Mouse (Mus musculus): ENCODE measurements around the gene Gm20547. TPM values are rescaled to one million over a fixed set of nuclear protein-coding genes. Genes with fewer than 3 reads are reported as not detected.
"Not testable (repeated sequence)": the region's sequence is repeated elsewhere in the genome, so short reads cannot be mapped to it uniquely, and the experiment has no call there.

Gene Gm20547
- polyA plus RNA-seq, 1 experiment from 2014 or later = not detected

DNA sequence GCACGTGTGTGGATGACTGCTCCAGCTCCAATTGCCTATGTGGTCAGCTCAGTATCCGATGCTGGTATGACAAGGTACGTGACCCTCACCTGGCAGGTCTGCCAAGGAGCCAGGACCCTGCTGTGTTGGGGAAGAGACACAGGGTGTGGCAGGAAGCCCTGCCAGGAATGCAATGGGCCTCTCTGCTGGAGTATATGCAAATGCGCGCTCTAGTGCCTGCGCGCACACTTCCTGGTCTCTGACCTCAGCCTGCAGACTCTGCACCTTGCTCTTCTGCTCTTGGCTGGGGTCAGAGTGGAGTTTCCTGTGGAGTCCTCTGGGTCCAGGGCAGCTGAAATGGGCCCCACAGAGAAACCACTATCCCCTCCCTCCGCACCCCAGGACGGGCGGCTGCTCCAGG lies 29.1 kb upstream of the Gm20547 start:
- no peak for ATAC-seq (replicated peaks; ENCODE audit: low FRiP score)
- Histone ChIP-seq H3K36me3 (peaks cover 78% of the 10 kb centered on the region), H3K9ac (no peak overlapping the region)

DNA sequence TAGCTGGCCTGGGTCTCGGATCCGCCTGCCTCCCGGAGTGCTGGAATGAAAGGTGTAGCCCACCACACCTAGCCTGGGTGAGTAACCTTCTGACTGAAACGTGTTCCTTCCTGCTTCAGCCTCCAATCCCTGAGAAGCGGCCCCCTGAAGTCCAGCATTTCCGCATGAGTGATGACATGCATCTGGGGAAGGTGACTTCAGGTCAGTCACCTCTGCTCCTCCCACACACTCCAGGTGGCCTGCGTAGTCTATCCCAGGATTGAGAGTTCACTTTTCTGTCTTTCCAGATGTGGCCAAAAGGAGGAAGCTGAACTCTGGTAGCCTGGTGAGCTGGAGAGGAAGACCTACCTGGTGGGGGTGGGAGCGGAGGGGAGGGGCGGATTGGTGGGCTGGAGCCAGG lies 21.1 kb upstream of the Gm20547 start:
- H3K27ac ChIP-seq = no peak overlapping the region
- peaks cover 19% of the 10 kb centered on the region for H3K4me1 ChIP-seq
- no peaks in the 10 kb centered on the region for H3K9me3 ChIP-seq (replicated peaks)
- peaks cover 72% of the 10 kb centered on the region for H3K36me3 ChIP-seq
- H3K27me3 ChIP-seq = no peaks in the 10 kb centered on the region
- ATAC-seq (replicated peaks; ENCODE audit: low FRiP score) = no peak
- 74% methylated on average over 9 of the region's 9 CpGs for WGBS
- no peak overlapping the region for H3K9ac ChIP-seq
- H3K4me2 ChIP-seq = no peak overlapping the region
- H3K4me3 ChIP-seq (replicated peaks) = no peak overlapping the region

More for the DNA sequence above, 29.1 kb upstream of the Gm20547 start:
- Histone ChIP-seq H3K4me2 (no peak overlapping the region), H3K27ac (no peak overlapping the region), H3K4me3 (replicated peaks) (no peak overlapping the region), H3K9me3 (replicated peaks) (no peaks in the 10 kb centered on the region), H3K27me3 (no peaks in the 10 kb centered on the region), H3K4me1 (peaks cover 19% of the 10 kb centered on the region)
- WGBS = 84% methylated on average over 10 of the region's 10 CpGs

DNA sequence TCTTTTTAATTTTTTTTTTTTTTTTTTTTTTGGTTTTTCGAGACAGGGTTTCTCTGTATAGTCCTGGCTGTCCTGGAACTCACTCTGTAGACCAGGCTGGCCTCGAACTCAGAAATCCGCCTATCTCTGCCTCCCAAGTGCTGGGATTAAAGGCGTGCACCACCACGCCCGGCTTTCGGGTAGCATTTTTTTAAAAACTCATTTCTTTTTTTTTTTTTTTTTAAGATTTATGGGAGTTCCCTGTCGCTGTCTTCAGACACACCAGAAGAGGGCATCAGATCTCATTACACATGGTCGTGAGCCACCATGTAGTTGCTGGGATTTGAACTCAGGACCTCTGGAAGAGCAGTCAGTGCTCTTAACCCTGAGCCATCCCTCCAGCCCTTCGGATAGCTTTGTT lies 20.1 kb upstream of the Gm20547 start:
- 87% methylated on average over 9 of the region's 10 CpGs for WGBS
- H3K9ac ChIP-seq; H3K9me3 ChIP-seq (replicated peaks); H3K4me3 ChIP-seq (replicated peaks); H3K27ac ChIP-seq; H3K4me2 ChIP-seq; H3K27me3 ChIP-seq; ATAC-seq (replicated peaks; ENCODE audit: low FRiP score): not testable (repeated sequence)
- Histone ChIP-seq H3K36me3 (peaks cover 63% of the 10 kb centered on the region), H3K4me1 (peaks cover 28% of the 10 kb centered on the region)

DNA sequence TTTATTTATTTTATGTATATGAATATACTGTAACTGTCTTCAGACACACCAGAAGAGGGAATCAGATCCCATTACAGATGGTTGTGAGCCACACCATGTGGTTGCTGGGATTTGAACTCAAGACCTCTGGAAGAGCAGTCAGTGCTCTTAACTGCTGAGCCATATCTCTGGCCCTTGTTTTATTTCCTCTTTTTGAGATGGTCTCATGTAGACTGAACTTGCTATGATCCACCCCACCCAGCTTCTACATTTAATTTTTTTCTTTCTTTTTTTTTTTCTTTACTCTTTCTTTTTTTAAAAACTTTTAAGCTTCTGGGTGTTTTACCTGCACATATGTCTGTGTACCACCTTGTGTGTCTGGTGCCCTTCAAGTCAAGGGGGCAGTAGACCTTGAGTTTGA lies 19.0 kb upstream of the Gm20547 start:
- H3K27me3 ChIP-seq; H3K9me3 ChIP-seq (replicated peaks); H3K9ac ChIP-seq; ATAC-seq (replicated peaks; ENCODE audit: low FRiP score); H3K4me2 ChIP-seq; H3K27ac ChIP-seq: not testable (repeated sequence)
- peaks cover 37% of the 10 kb centered on the region for H3K4me1 ChIP-seq
- H3K4me3 ChIP-seq (replicated peaks) = peak overlapping the region; percentile 93; the same call in 1 of the 2 replicates
- H3K36me3 ChIP-seq = peaks cover 59% of the 10 kb centered on the region

DNA sequence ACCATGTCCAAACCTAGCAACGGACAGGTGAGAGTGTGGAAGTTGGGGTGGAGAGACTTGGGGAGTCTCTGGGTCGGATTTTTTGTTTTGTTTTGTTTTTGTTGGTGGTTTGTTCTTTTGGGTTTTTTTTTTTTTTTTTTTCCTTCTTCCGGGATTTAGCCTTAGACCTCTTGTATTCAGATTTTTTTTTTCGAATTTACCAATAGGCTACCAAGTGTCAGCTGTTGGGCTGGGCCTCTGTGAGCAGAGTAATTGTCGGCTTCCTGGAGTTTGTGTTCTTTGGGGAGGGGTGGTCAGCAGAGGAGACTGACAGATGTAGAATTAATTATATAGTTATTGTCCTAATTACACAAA lies 18.0 kb upstream of the Gm20547 start:
- WGBS = under 1% methylated on average over 5 of the region's 5 CpGs

DNA sequence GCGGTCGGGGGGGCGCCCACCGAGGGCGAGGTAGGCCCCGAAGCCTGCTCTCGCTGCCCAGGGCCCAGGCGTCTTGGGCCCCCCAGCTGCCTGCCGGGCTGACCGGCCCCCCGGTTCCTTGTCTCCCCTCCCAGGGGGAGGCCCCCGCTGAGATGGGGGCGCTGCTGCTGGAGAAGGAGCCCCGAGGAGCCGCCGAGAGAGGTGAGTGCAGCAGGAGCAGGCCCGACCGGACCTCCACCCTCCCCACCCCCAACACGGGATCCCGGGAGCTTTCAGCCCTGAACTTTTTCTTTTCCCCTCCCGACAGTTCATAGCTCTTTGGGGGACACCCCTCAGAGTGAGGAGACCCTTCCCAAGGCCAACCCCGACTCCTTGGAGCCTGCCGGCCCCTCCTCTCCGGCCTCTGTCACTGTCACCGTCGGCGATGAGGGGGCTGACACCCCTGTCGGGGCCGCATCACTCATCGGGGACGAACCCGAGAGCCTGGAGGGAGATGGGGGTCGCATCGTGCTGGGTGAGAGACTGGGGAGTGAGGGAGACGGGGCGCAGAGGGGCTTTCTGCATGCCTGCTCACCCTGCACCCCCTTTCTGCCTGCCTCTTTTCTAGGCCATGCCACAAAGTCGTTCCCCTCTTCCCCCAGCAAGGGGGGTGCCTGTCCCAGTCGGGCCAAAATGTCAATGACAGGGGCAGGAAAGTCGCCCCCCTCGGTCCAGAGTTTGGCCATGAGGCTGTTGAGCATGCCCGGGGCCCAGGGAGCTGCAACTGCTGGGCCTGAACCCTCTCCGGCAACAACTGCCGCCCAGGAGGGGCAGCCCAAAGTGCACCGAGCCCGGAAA lies 17.4 kb upstream of the Gm20547 start:
- Histone ChIP-seq H3K4me1 (peaks cover 48% of the 10 kb centered on the region), H3K36me3 (peaks cover 46% of the 10 kb centered on the region), H3K9me3 (replicated peaks) (no peaks in the 10 kb centered on the region), H3K27me3 (no peaks in the 10 kb centered on the region), H3K4me2 (peak overlapping the region; percentile 85), H3K27ac (peak overlapping the region; percentile 98), H3K4me3 (replicated peaks) (peak overlapping the region; percentile 93), H3K9ac (peak overlapping the region; percentile 96)
- ATAC-seq (replicated peaks; ENCODE audit: low FRiP score) = no peak
- under 1% methylated on average over 38 of the region's 45 CpGs for WGBS

More for the DNA sequence above, 18.0 kb upstream of the Gm20547 start:
- H3K9ac ChIP-seq = peak overlapping the region; percentile 96
- no peaks in the 10 kb centered on the region for H3K9me3 ChIP-seq (replicated peaks)
- peak overlapping the region; percentile 85 for H3K4me2 ChIP-seq
- H3K4me3 ChIP-seq (replicated peaks) = peak overlapping the region; percentile 93
- no peak for ATAC-seq (replicated peaks; ENCODE audit: low FRiP score)
- H3K36me3 ChIP-seq = peaks cover 52% of the 10 kb centered on the region
- no peaks in the 10 kb centered on the region for H3K27me3 ChIP-seq
- H3K27ac ChIP-seq = peak overlapping the region; percentile 98
- peaks cover 47% of the 10 kb centered on the region for H3K4me1 ChIP-seq

DNA sequence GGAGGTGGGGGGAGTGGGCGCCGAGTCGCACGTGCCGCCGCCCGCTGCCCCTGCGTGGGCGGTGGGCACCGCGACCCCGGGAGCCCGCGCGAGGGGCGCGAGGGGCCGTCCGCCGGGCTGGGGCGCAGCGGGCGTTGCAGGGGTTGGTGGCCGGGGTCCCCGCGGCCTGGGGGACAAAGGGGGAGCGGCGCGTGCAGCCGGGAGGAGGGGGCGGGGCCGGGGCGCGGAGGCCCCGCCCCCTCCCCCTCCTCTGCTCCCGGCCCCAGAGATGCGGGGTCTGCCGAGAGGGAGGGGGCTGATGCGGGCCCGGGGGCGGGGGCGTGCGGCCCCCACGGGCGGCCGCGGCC lies 16.8 kb upstream of the Gm20547 start:
- Histone ChIP-seq H3K4me1 (peaks cover 51% of the 10 kb centered on the region), H3K27me3 (no peaks in the 10 kb centered on the region), H3K4me3 (replicated peaks) (peak overlapping the region; percentile 93), H3K27ac (peak overlapping the region; percentile 98), H3K4me2 (peak overlapping the region; percentile 85), H3K36me3 (peaks cover 40% of the 10 kb centered on the region), H3K9ac (peak overlapping the region; percentile 96), H3K9me3 (replicated peaks) (no peaks in the 10 kb centered on the region)
- no peak for ATAC-seq (replicated peaks; ENCODE audit: low FRiP score)
- WGBS = 0% methylated on average over 23 of the region's 47 CpGs

DNA sequence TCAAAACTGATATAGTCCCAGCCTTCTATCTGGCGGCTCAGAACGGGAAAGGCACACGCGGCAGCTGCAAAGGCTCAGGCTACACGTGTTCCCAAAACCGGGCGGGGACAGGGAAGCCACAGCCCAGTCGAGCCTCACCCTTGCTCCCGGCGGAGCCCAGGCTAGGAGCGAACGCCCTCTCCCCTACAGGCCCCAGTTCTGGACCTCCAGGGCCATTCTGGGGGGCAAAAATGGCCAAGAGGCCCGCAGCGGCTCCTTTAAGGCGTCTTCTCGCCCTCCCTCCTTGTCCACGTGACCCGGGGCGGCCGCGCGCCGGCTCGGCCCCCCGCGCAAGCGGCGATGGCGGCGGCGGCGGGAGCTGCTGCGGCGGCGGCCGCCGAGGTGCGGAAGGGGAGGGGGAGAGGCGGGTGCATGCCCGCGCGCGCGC lies 16.3 kb upstream of the Gm20547 start, which contains the start of the genes C2 and Ehmt2:
C2 (minus strand) TSS at position 106 of the 427 bp plus-strand sequence.
Ehmt2 (plus strand) TSS at position 310 of the 427 bp plus-strand sequence.
- Histone ChIP-seq H3K27me3 (no peaks in the 10 kb centered on the region), H3K4me1 (peaks cover 54% of the 10 kb centered on the region), H3K9ac (peak within 1 kb of the TSS; percentile 96), H3K27ac (peak within 1 kb of the TSS; percentile 98), H3K36me3 (peaks cover 35% of the 10 kb centered on the region), H3K4me2 (peak within 1 kb of the TSS; percentile 85), H3K4me3 (replicated peaks) (peak within 1 kb of the TSS; percentile 93), H3K9me3 (replicated peaks) (no peaks in the 10 kb centered on the region)
- 2% methylated on average over 34 of the region's 44 CpGs for WGBS
- peak; percentile 40 for ATAC-seq (replicated peaks; ENCODE audit: low FRiP score)

DNA sequence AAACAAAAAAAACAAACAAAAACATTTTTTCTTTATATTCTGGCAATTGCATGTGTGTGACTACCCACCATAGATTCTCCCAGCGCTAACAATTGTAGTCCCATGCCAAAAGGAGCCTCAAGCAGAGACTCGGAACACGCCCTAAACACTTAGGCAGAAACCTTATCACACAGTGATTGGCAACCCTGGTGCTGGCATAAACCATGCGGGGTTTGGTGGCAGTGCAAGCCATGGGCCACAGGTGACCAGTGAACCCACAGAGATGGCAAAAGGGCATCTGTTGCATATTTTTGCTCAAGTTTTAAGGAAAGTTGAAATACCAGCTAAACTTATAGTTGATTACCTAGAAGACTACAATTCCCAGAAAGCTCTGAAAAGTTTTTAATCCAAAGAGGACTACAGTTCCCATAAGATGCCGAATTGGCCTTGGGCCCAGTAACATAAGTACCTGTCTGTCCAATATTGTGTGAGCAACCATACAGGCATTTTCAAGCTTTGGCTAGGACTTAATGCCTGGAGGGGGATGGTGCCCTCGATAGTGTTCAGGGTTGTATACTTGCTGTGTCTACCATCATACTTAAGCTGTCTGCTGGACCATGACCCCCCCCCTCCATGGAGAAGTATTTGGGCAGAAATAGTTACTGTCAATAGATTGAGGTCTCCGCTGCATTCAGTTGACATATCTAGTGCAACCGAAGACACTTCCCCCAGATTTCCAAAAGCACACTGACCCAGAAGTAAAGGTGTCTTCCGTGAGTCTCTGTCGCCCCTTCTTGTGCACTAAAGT lies 15.7 kb upstream of the Gm20547 start:
- ATAC-seq (replicated peaks; ENCODE audit: low FRiP score) = no peak
- 15% methylated on average over 10 of the region's 10 CpGs for WGBS

DNA sequence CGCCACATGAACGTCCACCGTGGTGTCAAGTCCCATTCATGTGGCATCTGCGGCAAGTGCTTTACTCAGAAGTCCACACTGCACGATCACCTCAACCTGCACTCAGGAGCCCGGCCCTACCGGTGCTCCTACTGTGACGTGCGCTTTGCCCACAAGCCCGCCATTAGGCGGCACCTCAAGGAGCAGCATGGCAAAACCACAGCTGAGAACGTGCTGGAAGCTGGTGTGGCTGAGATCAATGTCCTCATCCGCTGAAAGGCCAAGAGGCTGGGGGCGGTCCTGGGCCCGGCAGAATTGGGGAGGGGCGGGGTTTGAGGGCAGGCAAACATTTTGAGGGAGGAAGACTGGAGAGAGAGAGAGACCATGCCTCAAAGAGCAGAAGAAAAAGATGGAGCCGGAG lies 14.5 kb upstream of the Gm20547 start:
- no peak for ATAC-seq (replicated peaks; ENCODE audit: low FRiP score)
- Histone ChIP-seq H3K4me1 (peaks cover 49% of the 10 kb centered on the region), H3K27me3 (no peaks in the 10 kb centered on the region), H3K9ac (no peak overlapping the region), H3K36me3 (peaks cover 17% of the 10 kb centered on the region), H3K27ac (peak overlapping the region; percentile 97; the same call in 1 of the 2 replicates), H3K9me3 (replicated peaks) (no peaks in the 10 kb centered on the region), H3K4me3 (replicated peaks) (0 out of 2 replicates have a peak overlapping the region, but pooled peaks have one; percentile 83), H3K4me2 (peak overlapping the region; percentile 92)
- 84% methylated on average over 17 of the region's 17 CpGs for WGBS

More for the DNA sequence above, 15.7 kb upstream of the Gm20547 start:
- Histone ChIP-seq H3K27me3 (no peaks in the 10 kb centered on the region), H3K9me3 (replicated peaks) (no peaks in the 10 kb centered on the region), H3K36me3 (peaks cover 29% of the 10 kb centered on the region), H3K9ac (peak overlapping the region; percentile 96), H3K4me3 (replicated peaks) (peak overlapping the region; percentile 93), H3K4me2 (peak overlapping the region; percentile 85), H3K4me1 (peaks cover 52% of the 10 kb centered on the region), H3K27ac (peak overlapping the region; percentile 98)

DNA sequence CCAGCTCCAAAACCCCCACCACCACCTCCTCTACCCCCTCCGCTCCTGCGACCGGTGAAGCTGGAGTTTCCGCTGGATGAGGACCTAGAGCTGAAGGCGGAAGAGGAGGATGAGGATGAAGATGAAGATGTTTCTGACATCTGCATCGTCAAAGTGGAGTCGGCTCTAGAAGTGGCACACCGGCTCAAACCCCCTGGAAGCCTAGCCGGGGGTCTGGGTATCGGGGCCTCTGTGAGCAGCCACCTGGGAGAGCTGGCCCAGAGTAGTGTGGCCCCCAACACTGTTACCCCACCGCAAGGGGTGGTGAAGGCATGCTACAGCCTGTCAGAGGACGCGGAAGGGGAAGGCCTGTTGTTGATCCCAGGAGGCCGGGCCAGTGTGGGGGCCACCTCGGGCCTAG lies 13.9 kb upstream of the Gm20547 start:
- Histone ChIP-seq H3K4me2 (peak overlapping the region; percentile 92), H3K4me1 (peaks cover 47% of the 10 kb centered on the region), H3K36me3 (peaks cover 11% of the 10 kb centered on the region), H3K27ac (peak overlapping the region; percentile 97), H3K9ac (peak overlapping the region; percentile 73; the same call in 1 of the 2 replicates), H3K27me3 (no peaks in the 10 kb centered on the region), H3K9me3 (replicated peaks) (no peaks in the 10 kb centered on the region), H3K4me3 (replicated peaks) (peak overlapping the region; percentile 83)
- ATAC-seq (replicated peaks; ENCODE audit: low FRiP score) = no peak
- 92% methylated on average over 15 of the region's 15 CpGs for WGBS
